Mouse (Mus musculus): ENCODE results near the gene Usp49. TPM values are rescaled to one million over a fixed set of nuclear protein-coding genes. Genes with fewer than 3 reads are reported as not detected.
"Not testable (repeated sequence)": the region's sequence is repeated elsewhere in the genome, so short reads cannot be mapped to it uniquely, and the experiment has no call there.

The Usp49 gene
- polyA plus RNA-seq, 1 experiment = 6.5 TPM

DNA sequence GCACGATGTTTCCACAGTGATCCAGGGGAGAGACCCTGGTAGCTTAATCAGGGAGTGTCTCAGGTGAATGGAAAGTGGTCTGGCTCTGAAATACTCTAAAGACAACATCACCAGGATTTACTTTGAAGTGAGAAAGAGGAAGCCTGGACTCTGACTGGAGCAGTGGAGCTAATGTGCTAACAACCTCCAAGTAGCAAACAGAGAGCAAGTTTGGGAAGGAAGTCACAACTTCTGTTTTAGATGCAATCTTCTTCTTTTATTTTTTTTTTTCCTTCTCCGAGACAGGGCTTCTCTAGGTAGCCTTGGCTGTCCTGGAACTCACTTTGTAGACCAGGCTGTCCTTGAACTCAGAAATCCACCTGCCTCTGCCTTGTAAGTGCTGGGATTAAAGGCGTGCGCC is 21.3 kb upstream of the Usp49 start:
- DNase-seq (ENCODE audit: low spot score) = no peak

- DNase-seq (ENCODE audit: low spot score) = peak; percentile 89
Measured at GRCm38 (mm10) chr17:47610849-47611660, 19.4 kb upstream of the Usp49 start, which contains the start of the genes Bysl, Med20 and Gm20517. Bysl (minus strand) TSS chr17:47611492. Med20 (plus strand) TSS chr17:47611582. Gm20517 (plus strand) TSS chr17:47611589.

GRCm38 (mm10) chr17:47611661-47611982 is 18.9 kb upstream of the Usp49 start:
- no peak for DNase-seq (ENCODE audit: low spot score)

GRCm38 (mm10) chr17:47614018-47614417 is 16.5 kb upstream of the Usp49 start:
- DNase-seq (ENCODE audit: low spot score) = no peak

DNA sequence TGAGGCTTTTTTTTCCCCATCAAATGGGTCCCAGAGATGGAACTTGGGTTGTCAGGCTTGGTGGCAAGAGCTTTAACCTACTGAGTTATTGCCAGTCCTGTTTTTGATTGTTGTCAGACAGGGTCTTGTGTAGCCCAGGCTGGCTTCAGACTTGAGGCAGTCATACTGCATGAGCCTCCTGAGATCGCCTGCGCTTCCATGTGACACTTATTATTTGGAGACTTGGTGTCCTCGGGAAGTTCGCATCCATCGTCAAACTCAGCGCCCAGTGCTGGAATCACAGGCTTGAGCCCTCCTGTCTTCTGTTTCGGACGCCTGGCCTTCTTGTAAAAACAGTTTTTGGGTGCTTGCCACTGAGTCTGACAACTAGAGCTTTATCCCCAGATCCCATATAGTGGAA is 14.4 kb upstream of the Usp49 start:
- DNase-seq (ENCODE audit: low spot score) = no peak

GRCm38 (mm10) chr17:47616652-47617051 is 13.8 kb upstream of the Usp49 start:
- DNase-seq (ENCODE audit: low spot score) = no peak

GRCm38 (mm10) chr17:47617605-47618307 is 12.7 kb upstream of the Usp49 start:
- DNase-seq (ENCODE audit: low spot score) = no peak

DNA sequence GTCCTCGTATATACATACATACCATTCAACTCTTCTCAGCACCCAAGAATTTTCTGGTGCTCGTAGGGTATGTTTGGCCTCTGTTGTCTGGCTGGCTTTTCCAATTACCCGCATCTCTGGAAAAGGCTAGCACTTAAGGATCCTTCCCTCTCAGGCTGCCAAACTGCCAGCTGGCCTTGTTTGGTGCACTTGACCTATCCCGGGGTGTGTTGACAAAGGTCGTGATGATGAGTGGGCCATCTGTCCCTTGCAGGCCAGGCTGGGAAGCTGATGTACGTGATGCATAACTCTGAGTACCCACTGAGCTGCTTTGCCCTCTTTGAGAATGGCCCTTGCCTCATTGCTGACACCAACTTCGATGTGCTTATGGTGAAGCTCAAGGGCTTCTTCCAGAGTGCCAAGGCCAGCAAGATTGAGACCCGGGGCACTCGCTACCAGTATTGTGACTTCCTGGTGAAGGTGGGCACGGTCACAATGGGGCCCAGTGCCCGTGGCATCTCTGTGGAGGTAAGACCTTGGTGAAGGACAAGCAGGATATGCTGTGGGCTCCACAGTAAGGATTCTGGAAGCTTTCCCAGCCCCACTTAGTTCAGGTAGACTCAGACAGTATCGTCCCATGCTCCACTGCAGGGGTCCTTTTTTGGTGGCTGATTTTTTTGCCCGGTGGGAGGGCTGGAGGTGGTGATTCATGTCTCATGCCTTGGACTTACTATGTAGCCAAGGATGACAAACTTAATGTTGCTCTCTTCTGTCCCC is 11.8 kb upstream of the Usp49 start:
- DNase-seq (ENCODE audit: low spot score) = no peak

DNA sequence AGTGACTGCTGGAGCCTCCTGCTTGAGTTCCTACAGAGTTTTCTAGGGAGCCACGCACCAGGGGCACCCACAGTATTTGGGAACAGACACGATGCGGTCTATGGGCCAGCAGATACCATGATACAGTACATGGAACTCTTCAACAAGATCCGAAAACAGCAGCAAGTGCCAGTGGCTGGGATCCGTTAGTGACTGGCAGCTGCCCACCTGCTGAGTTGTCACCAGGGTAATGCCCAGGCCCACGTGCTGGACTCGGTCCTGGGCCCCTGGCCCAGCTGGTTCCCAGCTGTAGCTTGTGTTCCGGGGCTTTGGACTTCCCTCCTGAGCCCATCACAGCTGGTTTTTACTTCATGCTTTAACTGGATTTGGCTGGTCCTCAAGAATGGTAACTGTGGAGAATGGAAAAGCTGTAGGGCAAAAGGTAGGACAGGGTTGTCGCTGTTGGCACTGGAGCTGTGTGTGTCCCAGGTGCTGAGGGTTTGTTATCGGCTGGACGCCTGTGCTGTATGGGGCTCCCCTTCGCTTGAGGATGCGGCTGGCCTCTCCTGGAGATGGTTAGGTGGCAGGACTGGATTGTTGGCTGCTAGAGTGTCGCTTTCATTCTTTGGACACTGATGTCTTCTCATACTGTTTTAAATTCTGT is 7.5 kb upstream of the Usp49 start:
- DNase-seq (ENCODE audit: low spot score) = no peak

- DNase-seq (ENCODE audit: low spot score) = not testable (repeated sequence)
Measured at GRCm38 (mm10) chr17:47624572-47624971, 5.9 kb upstream of the Usp49 start.

DNA sequence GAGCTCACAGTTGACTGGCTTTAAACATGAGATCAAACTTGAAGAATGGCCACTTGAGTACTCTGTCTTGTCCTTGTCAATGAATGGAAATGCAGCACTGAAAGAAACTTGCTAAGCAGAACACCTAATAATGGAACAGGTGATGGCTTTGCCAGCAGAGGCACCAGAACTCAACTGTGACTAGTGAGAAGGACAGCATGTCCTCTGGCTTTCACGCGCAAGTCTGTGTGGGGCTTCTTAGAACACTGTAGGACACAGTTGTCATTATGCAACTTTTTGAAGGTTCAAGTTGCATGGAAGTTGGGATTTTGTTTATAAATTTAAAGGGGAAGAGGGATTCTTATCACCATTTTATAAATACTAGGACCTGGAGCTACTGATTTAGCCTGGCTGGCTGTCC is 5.4 kb upstream of the Usp49 start:
- no peak for DNase-seq (ENCODE audit: low spot score)

GRCm38 (mm10) chr17:47626031-47626430 is 4.5 kb upstream of the Usp49 start:
- no peak for DNase-seq (ENCODE audit: low spot score)

GRCm38 (mm10) chr17:47627791-47628190 is 2.7 kb upstream of the Usp49 start:
- DNase-seq (ENCODE audit: low spot score) = no peak

GRCm38 (mm10) chr17:47628851-47629676 is 1.4 kb upstream of the Usp49 start:
- DNase-seq (ENCODE audit: low spot score) = peak; percentile 87

DNA sequence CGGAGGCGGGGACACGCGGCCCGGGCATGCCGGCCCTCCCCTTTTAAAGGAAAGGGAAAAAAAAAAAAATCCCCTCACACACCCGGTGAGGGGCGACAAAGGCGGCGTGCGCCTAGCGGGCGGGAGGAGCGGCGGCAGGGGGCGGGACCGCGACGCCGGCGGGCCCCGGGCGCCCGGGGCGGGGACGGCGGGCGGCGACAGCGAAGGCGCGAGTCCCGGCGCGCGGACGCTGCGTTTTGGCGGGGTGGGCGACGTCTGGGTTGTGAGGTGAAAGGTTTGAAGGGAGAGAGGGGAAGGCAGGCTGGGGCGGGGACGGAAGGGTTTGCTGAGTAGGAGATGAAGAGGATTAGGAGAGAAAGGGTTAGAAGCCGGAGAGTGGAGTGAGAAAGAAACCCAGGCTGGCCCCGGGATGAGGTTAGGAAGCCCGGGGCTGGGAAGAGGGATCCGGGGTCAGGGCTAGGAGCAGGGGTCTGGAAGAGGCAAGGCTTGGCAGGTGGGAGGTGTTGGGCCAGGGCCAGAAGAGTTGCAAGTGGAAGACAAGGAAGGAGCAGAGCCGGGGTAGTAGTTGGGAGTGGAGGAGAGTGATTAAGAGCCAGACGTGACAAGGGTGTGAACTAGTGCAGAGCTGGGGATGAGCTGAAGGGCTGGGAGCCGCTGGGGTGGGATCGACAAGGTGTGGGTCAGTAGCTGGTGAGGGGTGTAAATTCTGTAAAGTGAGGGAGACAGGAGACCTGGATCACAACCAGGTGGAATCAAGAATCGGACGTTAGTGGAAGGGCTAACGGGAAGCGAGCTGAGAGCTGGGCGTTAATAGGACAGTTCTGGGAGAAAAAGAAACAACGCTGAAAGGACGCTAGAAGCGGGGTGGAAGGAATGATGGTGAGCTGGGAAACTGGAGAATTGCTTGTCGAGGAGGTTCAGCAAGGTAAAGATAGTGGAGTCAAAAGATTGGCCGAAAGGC is 493 bp upstream of the Usp49 start:
- no peak for DNase-seq (ENCODE audit: low spot score)

DNA sequence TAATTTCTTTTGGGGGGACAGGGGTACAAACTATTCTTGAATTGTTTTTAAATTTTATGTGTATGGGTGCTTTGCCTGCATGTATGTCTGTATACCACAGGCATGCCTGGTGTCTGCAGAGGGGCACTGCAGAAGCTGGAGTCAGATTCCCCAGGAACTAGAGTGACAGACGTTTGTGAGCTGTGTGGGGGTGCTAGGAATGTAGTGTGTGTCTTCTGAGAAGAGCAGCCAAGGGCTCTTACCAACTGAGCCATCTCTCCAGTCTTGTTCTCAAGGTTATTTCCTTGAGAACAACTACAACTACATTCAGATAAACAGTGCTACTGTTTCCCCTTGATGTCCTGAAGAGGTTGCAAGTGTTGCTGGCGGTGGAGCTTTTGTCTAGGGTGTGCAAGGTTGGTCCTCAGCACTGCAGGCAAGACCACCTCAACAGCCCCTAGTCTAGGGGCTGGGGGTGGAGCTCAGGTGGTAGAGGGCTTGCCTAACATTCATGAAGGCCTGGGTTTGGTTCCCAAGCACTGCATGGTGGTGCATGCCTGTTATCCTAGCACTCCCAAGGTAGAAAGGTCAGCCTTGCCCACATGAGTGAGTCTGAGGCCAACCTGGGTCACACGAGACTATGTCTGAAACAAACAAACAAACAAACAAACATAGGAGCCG is 1.8 kb downstream of the Usp49 start:
- DNase-seq (ENCODE audit: low spot score) = no peak

DNA sequence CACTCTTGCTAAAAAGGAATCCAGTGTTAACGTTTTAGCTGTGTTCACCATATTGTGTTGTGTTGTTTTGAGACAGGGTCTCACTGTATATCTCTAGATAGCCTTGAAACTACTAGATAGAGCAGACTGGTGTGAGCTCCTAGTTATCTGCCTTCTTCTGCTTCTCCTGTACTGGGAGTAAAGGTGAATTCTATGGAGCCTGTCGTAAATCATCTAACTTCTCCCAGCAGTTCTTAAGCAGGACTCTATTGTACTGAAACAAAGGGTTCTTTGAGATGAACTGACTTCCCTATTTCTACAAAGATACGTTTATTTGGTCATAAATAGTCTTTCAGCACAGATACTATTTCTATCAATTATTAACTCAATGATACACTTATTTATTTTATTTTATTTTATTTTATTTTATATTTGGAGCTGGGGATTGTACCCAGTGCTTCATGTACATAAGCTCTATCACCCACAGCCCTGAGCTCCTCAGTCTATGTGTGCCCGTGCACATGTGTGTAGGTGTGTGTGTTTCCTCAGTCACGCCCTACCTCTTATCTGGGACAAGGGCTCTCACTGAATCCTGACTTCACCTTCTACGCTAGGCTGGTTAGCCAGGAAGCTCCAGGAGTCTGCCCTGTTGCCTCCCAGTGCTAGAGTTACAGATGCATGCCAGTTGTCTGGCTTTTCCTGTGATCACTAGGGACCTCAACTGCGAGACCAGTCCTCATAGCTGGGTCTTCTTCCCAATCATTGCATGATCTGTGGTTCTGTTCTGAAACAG is 3.7 kb downstream of the Usp49 start:
- DNase-seq (ENCODE audit: low spot score) = no peak

DNA sequence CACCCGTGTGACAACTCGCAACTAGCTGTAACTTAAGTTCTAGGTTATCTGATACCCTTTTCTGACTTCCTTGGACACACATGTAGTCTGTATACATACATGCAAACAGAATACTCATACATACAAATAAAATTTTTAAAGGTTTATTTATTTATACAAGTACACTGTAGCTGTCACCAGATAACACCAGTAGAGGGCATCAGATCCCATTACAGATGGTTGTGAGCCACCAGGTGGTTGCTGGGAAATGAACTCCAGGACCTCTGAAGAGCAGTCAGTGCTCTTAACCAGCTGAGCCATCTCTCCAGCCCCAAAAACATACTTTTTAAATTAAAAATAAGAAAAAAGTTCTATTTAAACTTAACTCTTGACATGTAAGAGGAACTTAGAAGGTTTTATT is 12.5 kb downstream of the Usp49 start:
- no peak for DNase-seq (ENCODE audit: low spot score)

DNA sequence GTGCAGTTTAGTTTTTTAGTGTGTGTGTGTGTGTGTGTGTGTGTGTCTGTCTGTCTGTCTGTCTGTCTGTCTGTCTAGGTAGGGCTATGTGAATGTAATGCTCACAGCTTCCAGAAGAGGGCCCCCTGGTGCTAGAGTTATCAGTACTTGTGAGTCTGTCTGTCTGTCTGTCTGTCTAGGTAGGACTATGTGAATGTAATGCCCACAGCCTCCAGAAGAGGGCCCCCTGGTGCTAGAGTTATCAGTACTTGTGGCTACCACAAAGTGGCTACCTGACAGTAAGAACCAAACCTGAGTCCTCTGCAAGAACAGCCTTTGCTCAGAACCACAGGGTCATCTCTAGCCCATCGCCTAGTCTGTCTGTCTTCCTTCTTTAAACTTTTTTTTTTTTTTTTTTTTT is 16.2 kb downstream of the Usp49 start:
- DNase-seq (ENCODE audit: low spot score) = peak; percentile 23
